Mouse (Mus musculus) bone marrow macrophage, adult 2 months (primary cell): ENCODE data around the gene 1810049J17Rik.

Source experiments
- CTCF ChIP-seq: IDR thresholded peaks from 2 replicates; pipeline ENCODE4 v1.5.1; 2012; ENCODE audit warnings: low read depth, mild to moderate bottlenecking, low read length, moderate library complexity
- POLR2A ChIP-seq: IDR thresholded peaks from 2 replicates; pipeline ENCODE4 v1.6.1; 2012; ENCODE audit warnings: mild to moderate bottlenecking, low read depth, low read length, borderline replicate concordance

DNA sequence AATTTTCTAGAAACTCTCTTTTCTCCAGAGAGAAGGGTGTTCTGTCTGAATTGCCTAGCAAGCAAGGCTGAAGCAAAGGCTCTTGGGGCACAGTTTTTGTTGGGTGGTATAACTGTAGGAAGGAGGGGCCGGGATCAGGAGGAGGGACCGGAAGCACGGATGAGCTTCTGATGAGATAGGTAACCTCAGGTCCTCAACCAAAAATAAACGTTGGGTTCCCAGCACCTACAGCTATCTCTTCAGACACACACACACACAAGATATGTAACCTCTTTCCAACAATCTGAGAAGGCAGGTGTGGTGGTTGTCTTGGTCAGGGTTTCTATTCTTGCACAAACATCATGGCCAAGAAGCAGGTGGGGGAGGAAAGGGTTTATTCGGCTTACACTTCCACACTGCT is 4.4 kb downstream of the 1810049J17Rik start:
- TF ChIP-seq CTCF: no peak
- no peak for TF ChIP-seq POLR2A
